Mouse (Mus musculus) cortical plate, adult 2 months (tissue): ENCODE results near the gene Ubac1. TPM values are rescaled to one million over a fixed set of nuclear protein-coding genes. Genes with fewer than 3 reads are reported as not detected.

ENCODE experiments used
- H3K27ac ChIP-seq: fragments of 200-500 bp; 2 replicates; pipeline ENCODE4 v1.5.1; 2012; ENCODE audit warnings: low read length, control low read depth, inconsistent platforms; ENCODE audit not compliant: insufficient read depth
- H3K4me1 ChIP-seq: fragments of 200-500 bp; 2 replicates; pipeline ENCODE4 v1.6.1; 2011; ENCODE audit warnings: low read length; ENCODE audit not compliant: control insufficient read depth, insufficient read depth
- H3K4me3 ChIP-seq: fragments of 200-500 bp; 2 replicates; pipeline ENCODE4 v1.5.1; 2011; ENCODE audit warnings: mild to moderate bottlenecking, low read length, control low read depth; ENCODE audit not compliant: insufficient read depth
- CTCF ChIP-seq: fragments of 200-500 bp; IDR thresholded peaks from 2 replicates; pipeline ENCODE4 v1.5.1; 2011; ENCODE audit warnings: mild to moderate bottlenecking, control low read depth, low read length; ENCODE audit not compliant: insufficient read depth; ENCODE audit errors: extremely low read depth
- POLR2A ChIP-seq: fragments of 200-500 bp; IDR thresholded peaks from 2 replicates; pipeline ENCODE4 v1.6.1; 2011; ENCODE audit warnings: mild to moderate bottlenecking, low read length, control low read depth; ENCODE audit not compliant: insufficient read depth; ENCODE audit errors: extremely low read depth
- polyA plus RNA-seq: library from polyadenylated mRNA; depleted of rRNA; stranded (reverse); fragments of >200 nt; gene quantifications from 2 replicates; pipeline ENCODE4 v1.2.3, GENCODE M21; 2012

The Ubac1 gene
- polyA plus RNA-seq, 1 experiment = 76.6 TPM

GRCm38 (mm10) chr2:26024138-26025075 lies 2.9 kb upstream of the Ubac1 start:
- TF ChIP-seq POLR2A = no peak
- TF ChIP-seq CTCF = peak; percentile 95
- Histone ChIP-seq H3K4me3 (no peak overlapping the region), H3K4me1 (peaks cover 6% of the 10 kb centered on the region; the same call in 1 of the 2 replicates), H3K27ac (no peak overlapping the region)

GRCm38 (mm10) chr2:26022626-26023025 lies 1.1 kb upstream of the Ubac1 start:
- no peak overlapping the region for H3K4me3 ChIP-seq
- peaks cover 6% of the 10 kb centered on the region; the same call in 1 of the 2 replicates for H3K4me1 ChIP-seq
- H3K27ac ChIP-seq = no peak overlapping the region
- no peak for TF ChIP-seq POLR2A
- TF ChIP-seq CTCF = no peak

- no peak for TF ChIP-seq POLR2A
- no peak for TF ChIP-seq CTCF
- Histone ChIP-seq H3K4me3 (peak overlapping the region; percentile 87; the same call in 1 of the 2 replicates), H3K4me1 (peaks cover 7% of the 10 kb centered on the region; the same call in 1 of the 2 replicates), H3K27ac (no peak overlapping the region)
These were observed 665 bp upstream of the Ubac1 start for GRCm38 (mm10) chr2:26022258-26022565.

GRCm38 (mm10) chr2:26020714-26021560 lies 610 bp downstream of the Ubac1 start:
- H3K27ac ChIP-seq = peak overlapping the region; percentile 85
- H3K4me3 ChIP-seq = peak overlapping the region; percentile 87
- peaks cover 7% of the 10 kb centered on the region; the same call in 1 of the 2 replicates for H3K4me1 ChIP-seq
- TF ChIP-seq CTCF (no peak), POLR2A (no peak)

GRCm38 (mm10) chr2:26019923-26020322 lies 1.6 kb downstream of the Ubac1 start:
- TF ChIP-seq POLR2A (no peak), CTCF (no peak)
- Histone ChIP-seq H3K4me1 (peaks cover 7% of the 10 kb centered on the region; the same call in 1 of the 2 replicates), H3K27ac (no peak overlapping the region), H3K4me3 (peak overlapping the region; percentile 9; the same call in 1 of the 2 replicates)

- no peak for TF ChIP-seq CTCF
- no peak for TF ChIP-seq POLR2A
- Histone ChIP-seq H3K27ac (no peak overlapping the region), H3K4me3 (no peak overlapping the region), H3K4me1 (peaks cover 7% of the 10 kb centered on the region; the same call in 1 of the 2 replicates)
These were observed 4.2 kb downstream of the Ubac1 start for GRCm38 (mm10) chr2:26017326-26017725.

GRCm38 (mm10) chr2:26013674-26014073 lies 7.9 kb downstream of the Ubac1 start:
- H3K27ac ChIP-seq = no peak overlapping the region
- no peak for TF ChIP-seq CTCF
- TF ChIP-seq POLR2A = no peak

GRCm38 (mm10) chr2:26011420-26011819 lies 10.1 kb downstream of the Ubac1 start:
- Histone ChIP-seq H3K27ac (no peak overlapping the region), H3K4me3 (no peak overlapping the region), H3K4me1 (no peaks in the 10 kb centered on the region)
- TF ChIP-seq POLR2A (no peak), CTCF (no peak)

More at GRCm38 (mm10) chr2:26013674-26014073, 7.9 kb downstream of the Ubac1 start:
- 0 out of 2 replicates have a peak, but pooled peaks cover 1% of the 10 kb centered on the region for H3K4me1 ChIP-seq
- H3K4me3 ChIP-seq = no peak overlapping the region

- Histone ChIP-seq H3K27ac (no peak overlapping the region), H3K4me3 (no peak overlapping the region), H3K4me1 (no peaks in the 10 kb centered on the region)
- TF ChIP-seq CTCF (no peak), POLR2A (no peak)
These were observed 19.5 kb downstream of the Ubac1 start for GRCm38 (mm10) chr2:26002001-26002400.

- no peak overlapping the region for H3K4me3 ChIP-seq
- no peaks in the 10 kb centered on the region for H3K4me1 ChIP-seq
- no peak overlapping the region for H3K27ac ChIP-seq
- TF ChIP-seq CTCF = no peak
- TF ChIP-seq POLR2A = no peak
These were observed 20.4 kb downstream of the Ubac1 start for GRCm38 (mm10) chr2:26001136-26001535.
